In genomic region chr16:18775621-18776555, GRCm38 (mm10) we compare ENCODE assay signal across 9 mouse cellular contexts. TPM values are rescaled to one million over a fixed set of nuclear protein-coding genes. Genes with fewer than 3 reads are reported as not detected.
DNase-seq lines count a peak whose midpoint lies in the region; ATAC-seq and TF ChIP-seq lines count a peak whose summit lies in the region.
"Had no signal": no experiment of that assay in that cellular context is flagged by ENCODE, and none has a peak within 500 bp of the region (broad histone marks: within the 10 kb centered on the region; RNA-seq: fewer than 3 reads in every experiment).

No protein-coding gene starts in this region.

- WGBS in embryonic facial prominence, embryonic 14.5 days = 26% methylated on average over 18 of the region's 18 CpGs
- WGBS in hindbrain, embryonic 12.5 days = 25% methylated on average over 18 of the region's 18 CpGs
- WGBS in liver, embryonic 14.5 days (ENCODE audit: insufficient replicate concordance) = 23% methylated on average over 18 of the region's 18 CpGs

- no peaks in the 10 kb centered on the region for H3K27me3 ChIP-seq in ES-Bruce4 (ENCODE audit: control insufficient read depth, insufficient read depth, low read length, poor library complexity, severe bottlenecking)
- H3K27me3 ChIP-seq in embryonic facial prominence, embryonic 14.5 days (replicated peaks; ENCODE audit: control insufficient read depth, insufficient read depth, low read length) = peaks cover 46% of the 10 kb centered on the region
- peaks cover 58% of the 10 kb centered on the region for H3K27me3 ChIP-seq in hindbrain, embryonic 12.5 days
- H3K27me3 ChIP-seq in liver, embryonic 14.5 days (ENCODE audit: control insufficient read depth, insufficient read depth, low read length) = peaks cover 45% of the 10 kb centered on the region

- H3K9me3 ChIP-seq in ES-Bruce4 (replicated peaks; ENCODE audit: control insufficient read depth, insufficient read depth, low read length, poor library complexity, severe bottlenecking) = no peaks in the 10 kb centered on the region
- no peaks in the 10 kb centered on the region for H3K9me3 ChIP-seq in embryonic facial prominence, embryonic 14.5 days (ENCODE audit: control insufficient read depth, low read length)
- H3K9me3 ChIP-seq in hindbrain, embryonic 12.5 days (replicated peaks) = no peaks in the 10 kb centered on the region
- H3K9me3 ChIP-seq in liver, embryonic 14.5 days (ENCODE audit: control insufficient read depth, low read length) = no peaks in the 10 kb centered on the region

- peak overlapping the region; percentile 65 for H3K4me2 ChIP-seq in embryonic facial prominence, embryonic 14.5 days (ENCODE audit: low read depth, low read length)
- H3K4me2 ChIP-seq in hindbrain, embryonic 12.5 days (replicated peaks) = peak overlapping the region; percentile 58
- H3K4me2 ChIP-seq in liver, embryonic 14.5 days (ENCODE audit: low read depth) = peak overlapping the region; percentile 4; the same call in 1 of the 2 replicates

- peak overlapping the region; percentile 60 for H3K4me3 ChIP-seq in ES-Bruce4 (ENCODE audit: low read depth, low read length)
- H3K4me3 ChIP-seq in embryonic facial prominence, embryonic 14.5 days (ENCODE audit: low read depth, low read length) = peak overlapping the region; percentile 44; the same call in 1 of the 2 replicates
- peak overlapping the region; percentile 39 for H3K4me3 ChIP-seq in hindbrain, embryonic 12.5 days
- H3K4me3 ChIP-seq in liver, embryonic 14.5 days (ENCODE audit: insufficient read depth in 1 of 2, low read depth in 2 of 2, low read length in 2 of 2) = no peak overlapping the region

- no peaks in the 10 kb centered on the region for H3K36me3 ChIP-seq in ES-Bruce4 (ENCODE audit: control insufficient read depth, insufficient read depth, low read length, poor library complexity, severe bottlenecking)
- no peaks in the 10 kb centered on the region for H3K36me3 ChIP-seq in embryonic facial prominence, embryonic 14.5 days (ENCODE audit: control insufficient read depth, insufficient read depth, low read length)
- peaks cover 4% of the 10 kb centered on the region; the same call in 1 of the 2 replicates for H3K36me3 ChIP-seq in hindbrain, embryonic 12.5 days
- peaks cover under 1% of the 10 kb centered on the region for H3K36me3 ChIP-seq in liver, embryonic 14.5 days (replicated peaks; ENCODE audit: control insufficient read depth, insufficient read depth, low read depth)

- H3K4me1 ChIP-seq in ES-Bruce4 (ENCODE audit: control insufficient read depth, insufficient read depth, low read length) = no peaks in the 10 kb centered on the region
- peaks cover 6% of the 10 kb centered on the region; the same call in 1 of the 2 replicates for H3K4me1 ChIP-seq in embryonic facial prominence, embryonic 14.5 days (ENCODE audit: control insufficient read depth, insufficient read depth, low read length)
- peaks cover 18% of the 10 kb centered on the region for H3K4me1 ChIP-seq in hindbrain, embryonic 12.5 days
- no peaks in the 10 kb centered on the region for H3K4me1 ChIP-seq in liver, embryonic 14.5 days (replicated peaks; ENCODE audit: control insufficient read depth in 2 of 2, insufficient read depth in 2 of 2, low read length in 1 of 2)

- no peak for TF ChIP-seq POLR2A in ES-Bruce4 (IDR thresholded peaks at IDR 0.05; ENCODE audit: insufficient read depth, low read length)

- no peak overlapping the region for H3K27ac ChIP-seq in ES-Bruce4 (ENCODE audit: insufficient read depth, low read length)
- H3K27ac ChIP-seq in embryonic facial prominence, embryonic 14.5 days (replicated peaks; ENCODE audit: low read depth, low read length) = peak overlapping the region; percentile 35; the same call in 1 of the 2 replicates
- H3K27ac ChIP-seq in hindbrain, embryonic 12.5 days = no peak overlapping the region
- H3K27ac ChIP-seq in liver, embryonic 14.5 days = no peak overlapping the region
- H3K27ac ChIP-seq: macrophage had no signal

- TF ChIP-seq EP300 in ES-Bruce4 (IDR thresholded peaks at IDR 0.05; ENCODE audit: insufficient read depth, low read depth, low read length) = no peak
- TF ChIP-seq EP300 in liver, embryonic 14.5 days (IDR thresholded peaks at IDR 0.05; ENCODE audit: low read depth) = no peak

- ATAC-seq in embryonic facial prominence, embryonic 14.5 days (ENCODE audit: low read depth) = no peak
- ATAC-seq in hindbrain, embryonic 12.5 days (ENCODE audit: low FRiP score) = no peak
- no peak for ATAC-seq in liver, embryonic 14.5 days (ENCODE audit: insufficient read depth)

- H3K9ac ChIP-seq in ES-Bruce4 (ENCODE audit: low read depth, poor library complexity, severe bottlenecking) = peak overlapping the region; percentile 47
- no peak overlapping the region for H3K9ac ChIP-seq in embryonic facial prominence, embryonic 14.5 days (ENCODE audit: low read depth, low read length)
- H3K9ac ChIP-seq in hindbrain, embryonic 12.5 days = no peak overlapping the region
- no peak overlapping the region for H3K9ac ChIP-seq in liver, embryonic 14.5 days (replicated peaks)

- DNase-seq in embryonic facial prominence, embryonic 14.5 days (ENCODE audit: low spot score) = peak; percentile 13
- DNase-seq in liver, embryonic 14.5 days (ENCODE audit: low read depth in 3 of 3, low spot score in 3 of 3) = no peak
- peak; percentile 4 for DNase-seq in retina, embryonic 14.5 days (ENCODE audit: low spot score)
- no peak for DNase-seq in left cerebral cortex, adult 11 months (ENCODE audit: low spot score)
- DNase-seq in layer of hippocampus, adult 8-10 months (ENCODE audit: low spot score in 2 of 2) = no peak
- no peak for DNase-seq in cerebellum, postnatal 4 days (ENCODE audit: low spot score in 2 of 2)

- TF ChIP-seq CTCF in ES-Bruce4 (IDR thresholded peaks at IDR 0.05; ENCODE audit: low read depth, low read length) = no peak
- no peak for TF ChIP-seq CTCF in liver, embryonic 14.5 days (IDR thresholded peaks at IDR 0.05; ENCODE audit: low read depth)

RNA-seq across cellular contexts. Expression of gene Cldn5, which starts 0.8 kb away (rescaled TPM):
- polyA plus RNA-seq in ES-Bruce4 (2011; ENCODE audit: insufficient read depth, insufficient read length, low read depth, missing spikeins) = 0.42 and 0.94 TPM in 2 replicates
- polyA plus RNA-seq in embryonic facial prominence, embryonic 14.5 days (2014; fragmentation: Nextera tagmentation; extraction: Ambion mirVana) = 35.4 and 39.5 TPM in 2 replicates
- polyA plus RNA-seq in hindbrain, embryonic 12.5 days (2016; fragmentation: Nextera tagmentation; extraction: Ambion mirVana) = 30.0 and 35.1 TPM in 2 replicates
- polyA plus RNA-seq in liver, embryonic 14.5 days (2012; rRNA removed) = 6.5 and 6.6 TPM in 2 replicates
- 6.1 and 6.2 TPM in 2 replicates for polyA plus RNA-seq in liver, embryonic 14.5 days (2014; fragmentation: Nextera tagmentation; extraction: Ambion mirVana)
- 10 to 100 TPM; 28.8 to 41.7 (median 37.5) TPM for total RNA-seq in layer of hippocampus, adult 8-10 months (2022)
- polyA plus RNA-seq: macrophage had no signal

RNA-seq across cellular contexts. Expression of gene Ufd1, which starts 35.7 kb away (rescaled TPM):
- polyA plus RNA-seq in ES-Bruce4 (2011; ENCODE audit: insufficient read depth, insufficient read length, low read depth, missing spikeins) = 67.2 and 67.3 TPM in 2 replicates
- polyA plus RNA-seq in embryonic facial prominence, embryonic 14.5 days (2014; fragmentation: Nextera tagmentation; extraction: Ambion mirVana) = 49.2 and 55.5 TPM in 2 replicates
- 96.5 and 115 TPM in 2 replicates for polyA plus RNA-seq in hindbrain, embryonic 12.5 days (2016; fragmentation: Nextera tagmentation; extraction: Ambion mirVana)
- 14.6 and 19.3 TPM in 2 replicates for polyA plus RNA-seq in liver, embryonic 14.5 days (2012; rRNA removed)
- 29.8 and 32.3 TPM in 2 replicates for polyA plus RNA-seq in liver, embryonic 14.5 days (2014; fragmentation: Nextera tagmentation; extraction: Ambion mirVana)
- total RNA-seq in layer of hippocampus, adult 8-10 months (2022) = 100 to 1,000 TPM in 3 of 4 experiments, 10 to 100 TPM in 1; 92.9 to 117 (median 107) TPM

RNA-seq across cellular contexts. Expression of gene Cdc45, which starts 35.9 kb away (rescaled TPM):
- polyA plus RNA-seq in ES-Bruce4 (2011; ENCODE audit: insufficient read depth, insufficient read length, low read depth, missing spikeins) = 48.1 and 48.5 TPM in 2 replicates
- 34.5 and 37.8 TPM in 2 replicates for polyA plus RNA-seq in embryonic facial prominence, embryonic 14.5 days (2014; fragmentation: Nextera tagmentation; extraction: Ambion mirVana)
- 27.3 and 28.1 TPM in 2 replicates for polyA plus RNA-seq in hindbrain, embryonic 12.5 days (2016; fragmentation: Nextera tagmentation; extraction: Ambion mirVana)
- polyA plus RNA-seq in liver, embryonic 14.5 days (2012; rRNA removed) = 40.7 and 45.8 TPM in 2 replicates
- polyA plus RNA-seq in liver, embryonic 14.5 days (2014; fragmentation: Nextera tagmentation; extraction: Ambion mirVana) = 40.6 and 45.4 TPM in 2 replicates
- total RNA-seq in layer of hippocampus, adult 8-10 months (2022) = 1 to 10 TPM; 1.5 to 3.4 (median 2.1) TPM

Comparison
In these comparisons a context has a peak if more than half of its experiments do, and no peak if none do; other contexts are left out.
1. H3K4me3 ChIP-seq: peak in ES-Bruce4 (single experiment), embryonic facial prominence, embryonic 14.5 days (single experiment) and hindbrain, embryonic 12.5 days (single experiment); none in liver, embryonic 14.5 days (0 of 2).
2. DNase-seq: peak in embryonic facial prominence, embryonic 14.5 days (single experiment) and retina, embryonic 14.5 days (single experiment); none in liver, embryonic 14.5 days (0 of 3), left cerebral cortex, adult 11 months (single experiment), layer of hippocampus, adult 8-10 months (0 of 2) and cerebellum, postnatal 4 days (0 of 2).
3. H3K4me2 ChIP-seq: peak in every context shown above with its lines; median percentile 65 in embryonic facial prominence, embryonic 14.5 days; 58 in hindbrain, embryonic 12.5 days; 4 in liver, embryonic 14.5 days.